ENCODE assay signal across 12 mouse cellular contexts in genomic region chr8:45062982-45063924, GRCm38 (mm10). TPM values are rescaled to one million over a fixed set of nuclear protein-coding genes. Genes with fewer than 3 reads are reported as not detected.
DNase-seq lines count a peak whose midpoint lies in the region; ATAC-seq and TF ChIP-seq lines count a peak whose summit lies in the region.
"Had no signal": no experiment of that assay in that cellular context is flagged by ENCODE, and none has a peak within 500 bp of the region (broad histone marks: within the 10 kb centered on the region; RNA-seq: fewer than 3 reads in every experiment).

No protein-coding gene starts in this region.

- H3K9ac ChIP-seq in midbrain, embryonic 14.5 days (replicated peaks; ENCODE audit: low read length) = no peak overlapping the region
- H3K9ac ChIP-seq in liver, postnatal 0 days (replicated peaks) = no peak overlapping the region
- H3K9ac ChIP-seq in stomach, embryonic 16.5 days (ENCODE audit: low read length) = no peak overlapping the region
- H3K9ac ChIP-seq: hindbrain, embryonic 13.5 days had no signal

- no peak; the same call in 1 of the 2 replicates for TF ChIP-seq EP300 in liver, postnatal 0 days (IDR thresholded peaks at IDR 0.05; ENCODE audit: low read depth)

- no peak for DNase-seq in midbrain, embryonic 10.5 days (ENCODE audit: low spot score)
- no peak for DNase-seq in midbrain, embryonic 14.5 days
- peak; percentile 27 for DNase-seq in embryo, embryonic 9.5 days (ENCODE audit: extremely low spot score)
- DNase-seq in liver, postnatal 0 days = peak; percentile 65
- no peak for DNase-seq in right cerebral cortex, adult 2 months (ENCODE audit: low spot score in 2 of 2)
- DNase-seq in ovary, adult 18-20 months (ENCODE audit: low spot score) = no peak
- no peak for DNase-seq in layer of hippocampus, adult 9-11 months
- DNase-seq: gastrocnemius, postnatal 36 days had no signal

- no peak for ATAC-seq in midbrain, embryonic 14.5 days (ENCODE audit: low FRiP score, low TSS enrichment)
- ATAC-seq in liver, postnatal 0 days = peak; percentile 93
- peak; percentile 93 for ATAC-seq in stomach, embryonic 16.5 days (ENCODE audit: insufficient read depth, low FRiP score)

- no peak overlapping the region for H3K4me2 ChIP-seq in midbrain, embryonic 14.5 days (ENCODE audit: low read length)
- H3K4me2 ChIP-seq in liver, postnatal 0 days (ENCODE audit: low read depth, low read length) = peak overlapping the region; percentile 22; the same call in 1 of the 2 replicates
- peak overlapping the region; percentile 28; the same call in 1 of the 2 replicates for H3K4me2 ChIP-seq in stomach, embryonic 16.5 days (ENCODE audit: low read depth, low read length)
- H3K4me2 ChIP-seq: hindbrain, embryonic 13.5 days had no signal

- no peak overlapping the region for H3K4me3 ChIP-seq in midbrain, embryonic 10.5 days
- no peak overlapping the region for H3K4me3 ChIP-seq in midbrain, embryonic 14.5 days (replicated peaks; ENCODE audit: low read depth, low read length)
- no peak overlapping the region for H3K4me3 ChIP-seq in liver, postnatal 0 days (ENCODE audit: low read depth, low read length)
- 0 out of 2 replicates have a peak overlapping the region, but pooled peaks have one; percentile 6 for H3K4me3 ChIP-seq in stomach, embryonic 16.5 days (replicated peaks; ENCODE audit: low read length)
- H3K4me3 ChIP-seq: hindbrain, embryonic 13.5 days had no signal

- no peaks in the 10 kb centered on the region for H3K9me3 ChIP-seq in midbrain, embryonic 10.5 days (replicated peaks)
- no peaks in the 10 kb centered on the region for H3K9me3 ChIP-seq in midbrain, embryonic 14.5 days (ENCODE audit: control insufficient read depth, low read length)
- H3K9me3 ChIP-seq in liver, postnatal 0 days (ENCODE audit: low read length) = no peaks in the 10 kb centered on the region
- H3K9me3 ChIP-seq in stomach, embryonic 16.5 days (replicated peaks; ENCODE audit: control insufficient read depth, low read length) = no peaks in the 10 kb centered on the region
- H3K9me3 ChIP-seq: hindbrain, embryonic 13.5 days had no signal

- H3K36me3 ChIP-seq in midbrain, embryonic 10.5 days = peaks cover 3% of the 10 kb centered on the region; the same call in 1 of the 2 replicates
- H3K36me3 ChIP-seq in midbrain, embryonic 14.5 days (ENCODE audit: control insufficient read depth, insufficient read depth, low read length) = no peaks in the 10 kb centered on the region
- H3K36me3 ChIP-seq in liver, postnatal 0 days (replicated peaks; ENCODE audit: insufficient read depth, low read length) = no peaks in the 10 kb centered on the region
- 0 out of 2 replicates have a peak, but pooled peaks cover 2% of the 10 kb centered on the region for H3K36me3 ChIP-seq in stomach, embryonic 16.5 days (ENCODE audit: control insufficient read depth, insufficient read depth, low read length)
- H3K36me3 ChIP-seq: hindbrain, embryonic 13.5 days had no signal

- H3K27me3 ChIP-seq in midbrain, embryonic 10.5 days (ENCODE audit: low read depth, poor library complexity, severe bottlenecking) = no peaks in the 10 kb centered on the region
- H3K27me3 ChIP-seq in midbrain, embryonic 14.5 days (ENCODE audit: control insufficient read depth, insufficient read depth, low read length) = no peaks in the 10 kb centered on the region
- no peaks in the 10 kb centered on the region for H3K27me3 ChIP-seq in liver, postnatal 0 days (ENCODE audit: insufficient read depth, low read length)
- H3K27me3 ChIP-seq in stomach, embryonic 16.5 days (ENCODE audit: control insufficient read depth, insufficient read depth, low read length) = no peaks in the 10 kb centered on the region
- H3K27me3 ChIP-seq: CH12.LX; hindbrain, embryonic 13.5 days had no signal

- peaks cover 20% of the 10 kb centered on the region for H3K4me1 ChIP-seq in midbrain, embryonic 10.5 days
- no peaks in the 10 kb centered on the region for H3K4me1 ChIP-seq in midbrain, embryonic 14.5 days (ENCODE audit: control insufficient read depth, insufficient read depth, low read length)
- no peaks in the 10 kb centered on the region for H3K4me1 ChIP-seq in liver, postnatal 0 days (ENCODE audit: insufficient read depth)
- no peaks in the 10 kb centered on the region for H3K4me1 ChIP-seq in stomach, embryonic 16.5 days (ENCODE audit: control insufficient read depth, insufficient read depth, low read length)
- H3K4me1 ChIP-seq: hindbrain, embryonic 13.5 days had no signal

- 74% methylated on average over 25 of the region's 25 CpGs for WGBS in midbrain, embryonic 10.5 days
- 81% methylated on average over 25 of the region's 25 CpGs for WGBS in midbrain, embryonic 14.5 days
- 39% methylated on average over 25 of the region's 25 CpGs for WGBS in liver, postnatal 0 days (ENCODE audit: insufficient replicate concordance)
- 56% methylated on average over 25 of the region's 25 CpGs for WGBS in stomach, embryonic 16.5 days

- no peak for TF ChIP-seq CTCF in liver, postnatal 0 days (IDR thresholded peaks at IDR 0.05; ENCODE audit: low read depth)

- H3K27ac ChIP-seq in midbrain, embryonic 10.5 days (replicated peaks) = peak overlapping the region; percentile 49; the same call in 1 of the 2 replicates
- no peak overlapping the region for H3K27ac ChIP-seq in midbrain, embryonic 14.5 days (replicated peaks; ENCODE audit: low read depth, low read length)
- H3K27ac ChIP-seq in liver, postnatal 0 days (ENCODE audit: low read depth) = peak overlapping the region; percentile 82
- H3K27ac ChIP-seq in stomach, embryonic 16.5 days (ENCODE audit: low read length) = peak overlapping the region; percentile 84
- H3K27ac ChIP-seq: hindbrain, embryonic 13.5 days had no signal

RNA-seq across cellular contexts. Expression of gene Mtnr1a, which starts 5.7 kb away (rescaled TPM):
- polyA plus RNA-seq in midbrain, embryonic 10.5 days (2016; fragmentation: Nextera tagmentation; extraction: Ambion mirVana) = 0.36 and 0.43 TPM in 2 replicates
- 0.17 and 0.36 TPM in 2 replicates for polyA plus RNA-seq in midbrain, embryonic 14.5 days (2014; fragmentation: Nextera tagmentation; extraction: Ambion mirVana)
- polyA plus RNA-seq in liver, postnatal 0 days (2015; fragmentation: Nextera tagmentation; extraction: Ambion mirVana) = 0.13 and 0.16 TPM in 2 replicates
- polyA plus RNA-seq in stomach, embryonic 16.5 days (2015; fragmentation: Nextera tagmentation; extraction: Ambion mirVana) = 0.46 and 0.72 TPM in 2 replicates
- polyA plus RNA-seq: embryonic facial prominence, embryonic 11.5 days had no signal

Comparison
In these comparisons a context has a peak if more than half of its experiments do, and no peak if none do; other contexts are left out.
1. DNase-seq: peak in embryo, embryonic 9.5 days (single experiment) and liver, postnatal 0 days (single experiment); none in midbrain, embryonic 10.5 days (single experiment), midbrain, embryonic 14.5 days (single experiment), right cerebral cortex, adult 2 months (0 of 2), ovary, adult 18-20 months (single experiment) and layer of hippocampus, adult 9-11 months (single experiment).